Mouse (Mus musculus): ENCODE results near the gene Ppp1r12b. TPM values are rescaled to one million over a fixed set of nuclear protein-coding genes. Genes with fewer than 3 reads are reported as not detected.

Ppp1r12b gene
- polyA plus RNA-seq, 1 experiment from 2014 or later = 11.8 TPM

- Histone ChIP-seq H3K4me1 (ENCODE audit: control insufficient read depth, insufficient read depth, low read length) (peaks cover 12% of the 10 kb centered on the region), H3K27me3 (replicated peaks; ENCODE audit: control insufficient read depth, insufficient read depth, low read length) (no peaks in the 10 kb centered on the region), H3K4me3 (ENCODE audit: low read depth, low read length) (no peak overlapping the region), H3K9ac (ENCODE audit: low read depth, low read length) (no peak overlapping the region), H3K4me2 (ENCODE audit: low read depth, low read length) (no peak overlapping the region), H3K27ac (replicated peaks; ENCODE audit: low read depth, low read length) (no peak overlapping the region), H3K9me3 (ENCODE audit: control insufficient read depth, low read length) (no peaks in the 10 kb centered on the region), H3K36me3 (ENCODE audit: control insufficient read depth, insufficient read depth, low read length) (peaks cover 6% of the 10 kb centered on the region; the same call in 1 of the 2 replicates)
- ATAC-seq (ENCODE audit: low read depth) (no peak), DNase-seq (ENCODE audit: low spot score) (no peak)
- WGBS = 74% methylated on average over 3 of the region's 3 CpGs
These were observed 159.2 kb downstream of the Ppp1r12b start for GRCm38 (mm10) chr1:134796536-134796935.

DNA sequence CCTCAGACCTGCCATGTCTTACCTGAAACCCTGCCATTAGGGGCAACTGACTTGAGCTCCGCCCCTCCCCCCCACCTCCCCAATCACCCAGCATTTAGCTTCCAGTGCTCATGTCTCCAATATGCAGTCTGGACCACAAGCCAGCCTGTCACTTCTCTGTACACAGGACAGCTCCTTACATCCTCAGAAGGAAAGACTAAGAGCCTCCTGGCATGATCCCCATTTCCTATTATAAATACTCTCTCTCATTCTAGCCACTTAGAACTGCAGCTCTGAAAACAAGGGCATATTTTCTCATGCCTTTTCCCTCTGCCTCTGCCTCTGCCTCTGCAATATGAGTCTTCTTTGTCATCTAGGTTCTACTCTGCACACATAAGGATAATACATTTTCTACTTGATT lies 159.7 kb downstream of the Ppp1r12b start:
- ATAC-seq (ENCODE audit: low read depth) (no peak), DNase-seq (ENCODE audit: low spot score) (no peak)
- no peaks in the 10 kb centered on the region for H3K9me3 ChIP-seq (ENCODE audit: control insufficient read depth, low read length)
- H3K4me2 ChIP-seq (ENCODE audit: low read depth, low read length) = no peak overlapping the region
- no peak overlapping the region for H3K9ac ChIP-seq (ENCODE audit: low read depth, low read length)
- peaks cover 8% of the 10 kb centered on the region for H3K4me1 ChIP-seq (ENCODE audit: control insufficient read depth, insufficient read depth, low read length)
- H3K36me3 ChIP-seq (ENCODE audit: control insufficient read depth, insufficient read depth, low read length) = peaks cover 6% of the 10 kb centered on the region; the same call in 1 of the 2 replicates
- H3K27me3 ChIP-seq (replicated peaks; ENCODE audit: control insufficient read depth, insufficient read depth, low read length) = no peaks in the 10 kb centered on the region
- 88% methylated on average over 1 of the region's 1 CpGs for WGBS
- no peak overlapping the region for H3K4me3 ChIP-seq (ENCODE audit: low read depth, low read length)
- no peak overlapping the region for H3K27ac ChIP-seq (replicated peaks; ENCODE audit: low read depth, low read length)

- no peaks in the 10 kb centered on the region for H3K9me3 ChIP-seq (ENCODE audit: control insufficient read depth, low read length)
- H3K36me3 ChIP-seq (ENCODE audit: control insufficient read depth, insufficient read depth, low read length) = no peaks in the 10 kb centered on the region
- no peak for ATAC-seq (ENCODE audit: low read depth)
- peaks cover 18% of the 10 kb centered on the region for H3K4me1 ChIP-seq (ENCODE audit: control insufficient read depth, insufficient read depth, low read length)
- H3K27ac ChIP-seq (replicated peaks; ENCODE audit: low read depth, low read length) = no peak overlapping the region
- no peak overlapping the region for H3K4me3 ChIP-seq (ENCODE audit: low read depth, low read length)
- no peak for DNase-seq (ENCODE audit: low spot score)
- no peaks in the 10 kb centered on the region for H3K27me3 ChIP-seq (replicated peaks; ENCODE audit: control insufficient read depth, insufficient read depth, low read length)
- no peak overlapping the region for H3K9ac ChIP-seq (ENCODE audit: low read depth, low read length)
- no peak overlapping the region for H3K4me2 ChIP-seq (ENCODE audit: low read depth, low read length)
These were observed 164.3 kb downstream of the Ppp1r12b start for GRCm38 (mm10) chr1:134791456-134791855.

- Histone ChIP-seq H3K27me3 (replicated peaks; ENCODE audit: control insufficient read depth, insufficient read depth, low read length) (no peaks in the 10 kb centered on the region), H3K27ac (replicated peaks; ENCODE audit: low read depth, low read length) (no peak overlapping the region), H3K9ac (ENCODE audit: low read depth, low read length) (no peak overlapping the region), H3K9me3 (ENCODE audit: control insufficient read depth, low read length) (no peaks in the 10 kb centered on the region), H3K4me1 (ENCODE audit: control insufficient read depth, insufficient read depth, low read length) (peaks cover 23% of the 10 kb centered on the region), H3K36me3 (ENCODE audit: control insufficient read depth, insufficient read depth, low read length) (no peaks in the 10 kb centered on the region), H3K4me2 (ENCODE audit: low read depth, low read length) (no peak overlapping the region), H3K4me3 (ENCODE audit: low read depth, low read length) (no peak overlapping the region)
- ATAC-seq (ENCODE audit: low read depth) (no peak), DNase-seq (ENCODE audit: low spot score) (no peak)
- WGBS = 97% methylated on average over 2 of the region's 2 CpGs
These were observed 164.9 kb downstream of the Ppp1r12b start for GRCm38 (mm10) chr1:134790716-134791439.

- H3K27me3 ChIP-seq (replicated peaks; ENCODE audit: control insufficient read depth, insufficient read depth, low read length) = no peaks in the 10 kb centered on the region
- WGBS = 44% methylated on average over 7 of the region's 7 CpGs
- no peak overlapping the region for H3K4me3 ChIP-seq (ENCODE audit: low read depth, low read length)
- no peaks in the 10 kb centered on the region for H3K36me3 ChIP-seq (ENCODE audit: control insufficient read depth, insufficient read depth, low read length)
- peaks cover 31% of the 10 kb centered on the region for H3K4me1 ChIP-seq (ENCODE audit: control insufficient read depth, insufficient read depth, low read length)
- no peak; the same call in 1 of the 2 replicates for ATAC-seq (ENCODE audit: low read depth)
- H3K27ac ChIP-seq (replicated peaks; ENCODE audit: low read depth, low read length) = peak overlapping the region; percentile 78
- H3K9ac ChIP-seq (ENCODE audit: low read depth, low read length) = no peak overlapping the region
- no peak for DNase-seq (ENCODE audit: low spot score)
- no peaks in the 10 kb centered on the region for H3K9me3 ChIP-seq (ENCODE audit: control insufficient read depth, low read length)
- H3K4me2 ChIP-seq (ENCODE audit: low read depth, low read length) = no peak overlapping the region
These were observed 167.6 kb downstream of the Ppp1r12b start for GRCm38 (mm10) chr1:134788096-134788495.

DNA sequence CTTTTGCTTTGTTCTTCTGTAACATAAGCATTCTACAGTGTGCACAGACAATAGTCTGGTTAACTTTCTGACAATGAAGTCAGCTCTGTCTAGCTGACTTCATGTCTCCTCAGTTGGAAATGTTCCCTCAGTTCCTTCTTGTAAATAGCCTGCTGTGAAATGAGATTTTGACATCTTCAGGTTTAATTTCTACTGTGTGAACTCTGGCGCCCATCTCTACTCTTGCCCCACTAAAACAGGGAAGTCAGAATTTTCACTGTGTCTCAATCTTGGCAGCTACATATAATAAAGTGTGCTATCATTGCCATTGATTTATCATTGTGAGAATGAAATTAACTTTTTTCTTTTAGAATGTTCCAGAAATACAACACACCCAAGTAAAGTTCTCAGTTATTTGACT lies 170.8 kb downstream of the Ppp1r12b start:
- WGBS = 81% methylated on average over 1 of the region's 1 CpGs
- no peak for DNase-seq (ENCODE audit: low spot score)
- Histone ChIP-seq H3K36me3 (ENCODE audit: control insufficient read depth, insufficient read depth, low read length) (peaks cover 9% of the 10 kb centered on the region; the same call in 1 of the 2 replicates), H3K4me3 (ENCODE audit: low read depth, low read length) (no peak overlapping the region), H3K9ac (ENCODE audit: low read depth, low read length) (no peak overlapping the region), H3K27me3 (replicated peaks; ENCODE audit: control insufficient read depth, insufficient read depth, low read length) (no peaks in the 10 kb centered on the region), H3K9me3 (ENCODE audit: control insufficient read depth, low read length) (no peaks in the 10 kb centered on the region), H3K27ac (replicated peaks; ENCODE audit: low read depth, low read length) (peak overlapping the region; percentile 59; the same call in 1 of the 2 replicates), H3K4me1 (ENCODE audit: control insufficient read depth, insufficient read depth, low read length) (peaks cover 31% of the 10 kb centered on the region), H3K4me2 (ENCODE audit: low read depth, low read length) (no peak overlapping the region)
- ATAC-seq (ENCODE audit: low read depth) = no peak

- DNase-seq (ENCODE audit: low spot score) = no peak
- no peak for ATAC-seq (ENCODE audit: low read depth)
- Histone ChIP-seq H3K9me3 (ENCODE audit: control insufficient read depth, low read length) (no peaks in the 10 kb centered on the region), H3K4me2 (ENCODE audit: low read depth, low read length) (no peak overlapping the region), H3K27me3 (replicated peaks; ENCODE audit: control insufficient read depth, insufficient read depth, low read length) (no peaks in the 10 kb centered on the region), H3K36me3 (ENCODE audit: control insufficient read depth, insufficient read depth, low read length) (peaks cover 9% of the 10 kb centered on the region; the same call in 1 of the 2 replicates), H3K9ac (ENCODE audit: low read depth, low read length) (no peak overlapping the region), H3K27ac (replicated peaks; ENCODE audit: low read depth, low read length) (peak overlapping the region; percentile 59), H3K4me3 (ENCODE audit: low read depth, low read length) (no peak overlapping the region), H3K4me1 (ENCODE audit: control insufficient read depth, insufficient read depth, low read length) (peaks cover 31% of the 10 kb centered on the region)
- 40% methylated on average over 6 of the region's 6 CpGs for WGBS
These were observed 171.3 kb downstream of the Ppp1r12b start for GRCm38 (mm10) chr1:134784481-134784880.

GRCm38 (mm10) chr1:134783958-134784357 lies 171.8 kb downstream of the Ppp1r12b start:
- WGBS = 67% methylated on average over 4 of the region's 4 CpGs
- no peak for ATAC-seq (ENCODE audit: low read depth)

DNA sequence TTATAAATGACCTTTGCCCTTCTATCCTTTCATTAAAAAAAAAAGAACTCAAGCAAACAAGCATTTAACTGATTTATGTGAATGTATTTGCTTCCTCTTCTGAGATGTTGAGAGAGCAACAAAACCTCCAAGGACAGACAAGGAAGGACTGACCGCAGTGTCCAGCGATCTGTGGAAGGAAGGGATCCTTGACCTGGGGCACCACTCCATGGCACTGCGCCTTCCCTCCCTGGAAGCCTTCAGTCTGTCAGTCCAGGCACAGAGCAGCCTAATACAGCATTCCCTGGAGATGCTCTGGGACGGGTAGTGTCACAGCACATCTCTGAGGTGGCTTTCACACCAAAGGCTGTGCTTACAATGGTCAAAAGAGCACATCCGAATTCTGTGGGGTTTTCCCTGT lies 172.9 kb downstream of the Ppp1r12b start:
- no peak for DNase-seq (ENCODE audit: low spot score)
- 90% methylated on average over 5 of the region's 5 CpGs for WGBS
- Histone ChIP-seq H3K4me3 (ENCODE audit: low read depth, low read length) (no peak overlapping the region), H3K4me1 (ENCODE audit: control insufficient read depth, insufficient read depth, low read length) (peaks cover 26% of the 10 kb centered on the region), H3K27me3 (replicated peaks; ENCODE audit: control insufficient read depth, insufficient read depth, low read length) (no peaks in the 10 kb centered on the region), H3K27ac (replicated peaks; ENCODE audit: low read depth, low read length) (no peak overlapping the region), H3K4me2 (ENCODE audit: low read depth, low read length) (no peak overlapping the region), H3K9ac (ENCODE audit: low read depth, low read length) (no peak overlapping the region), H3K9me3 (ENCODE audit: control insufficient read depth, low read length) (no peaks in the 10 kb centered on the region), H3K36me3 (ENCODE audit: control insufficient read depth, insufficient read depth, low read length) (peaks cover 9% of the 10 kb centered on the region; the same call in 1 of the 2 replicates)
- ATAC-seq (ENCODE audit: low read depth) = no peak

More at GRCm38 (mm10) chr1:134783958-134784357, 171.8 kb downstream of the Ppp1r12b start:
- no peak overlapping the region for H3K27ac ChIP-seq (replicated peaks; ENCODE audit: low read depth, low read length)
- no peak overlapping the region for H3K4me3 ChIP-seq (ENCODE audit: low read depth, low read length)
- peaks cover 31% of the 10 kb centered on the region for H3K4me1 ChIP-seq (ENCODE audit: control insufficient read depth, insufficient read depth, low read length)
- H3K9me3 ChIP-seq (ENCODE audit: control insufficient read depth, low read length) = no peaks in the 10 kb centered on the region
- no peak overlapping the region for H3K9ac ChIP-seq (ENCODE audit: low read depth, low read length)
- DNase-seq (ENCODE audit: low spot score) = no peak
- H3K27me3 ChIP-seq (replicated peaks; ENCODE audit: control insufficient read depth, insufficient read depth, low read length) = no peaks in the 10 kb centered on the region
- no peak overlapping the region for H3K4me2 ChIP-seq (ENCODE audit: low read depth, low read length)
- peaks cover 9% of the 10 kb centered on the region; the same call in 1 of the 2 replicates for H3K36me3 ChIP-seq (ENCODE audit: control insufficient read depth, insufficient read depth, low read length)
